Mouse (Mus musculus) CH12F3 (cell line): ENCODE data around the gene St6galnac3.

ENCODE experiments used
- in situ Hi-C: fragments of 300-500 bp; cut with MboI; formaldehyde crosslinking; loops from 2 replicates; pipeline ENCODE4 v1.14.3; 2020; ENCODE audit warnings: low sequenced_read_pairs

St6galnac3 gene

GRCm38 (mm10) chr3:153734741-153735140 lies 9.8 kb upstream of the St6galnac3 start:
- in situ Hi-C loops, result no loop called here

GRCm38 (mm10) chr3:153733364-153734159 lies 8.6 kb upstream of the St6galnac3 start:
- in situ Hi-C loops, result no loop called here

GRCm38 (mm10) chr3:153732749-153733148 lies 7.8 kb upstream of the St6galnac3 start:
- in situ Hi-C loops, result no loop called here

GRCm38 (mm10) chr3:153732035-153732434 lies 7.1 kb upstream of the St6galnac3 start:
- in situ Hi-C loops, result no loop called here

GRCm38 (mm10) chr3:153728577-153728976 lies 3.6 kb upstream of the St6galnac3 start:
- in situ Hi-C loops, result no loop called here

GRCm38 (mm10) chr3:153723467-153724079 lies 1.4 kb downstream of the St6galnac3 start:
- in situ Hi-C loops, result no loop called here

GRCm38 (mm10) chr3:153721525-153721924 lies 3.4 kb downstream of the St6galnac3 start:
- in situ Hi-C loops, result no loop called here

GRCm38 (mm10) chr3:153720922-153721321 lies 4.1 kb downstream of the St6galnac3 start:
- in situ Hi-C loops, result no loop called here

- in situ Hi-C loops, result no loop called here
Observed at GRCm38 (mm10) chr3:153720296-153720695, 4.7 kb downstream of the St6galnac3 start.

GRCm38 (mm10) chr3:153719256-153719970 lies 5.6 kb downstream of the St6galnac3 start:
- in situ Hi-C loops, result no loop called here

- in situ Hi-C loops, result no loop called here
Observed at GRCm38 (mm10) chr3:153718724-153719123, 6.2 kb downstream of the St6galnac3 start.

GRCm38 (mm10) chr3:153717742-153718141 lies 7.2 kb downstream of the St6galnac3 start:
- in situ Hi-C loops, result no loop called here

- in situ Hi-C loops, result no loop called here
Observed at GRCm38 (mm10) chr3:153715646-153716045, 9.3 kb downstream of the St6galnac3 start.

GRCm38 (mm10) chr3:153710545-153710944 lies 14.4 kb downstream of the St6galnac3 start:
- in situ Hi-C loops, result no loop called here

GRCm38 (mm10) chr3:153707687-153708086 lies 17.3 kb downstream of the St6galnac3 start:
- in situ Hi-C loops, result no loop called here

GRCm38 (mm10) chr3:153706901-153707300 lies 18.1 kb downstream of the St6galnac3 start:
- in situ Hi-C loops, result no loop called here

- in situ Hi-C loops, result no loop called here
Observed at GRCm38 (mm10) chr3:153701752-153702740, 22.9 kb downstream of the St6galnac3 start.

- in situ Hi-C loops, result no loop called here
Observed at GRCm38 (mm10) chr3:153701172-153701571, 23.8 kb downstream of the St6galnac3 start.

- in situ Hi-C loops, result no loop called here
Observed at GRCm38 (mm10) chr3:153699086-153699485, 25.9 kb downstream of the St6galnac3 start.

GRCm38 (mm10) chr3:153692978-153693377 lies 32.0 kb downstream of the St6galnac3 start:
- in situ Hi-C loops, result no loop called here
